Mouse (Mus musculus) olfactory bulb, adult 2 months (tissue): ENCODE data around the gene Ptgr1.

ENCODE experiments used
- CTCF ChIP-seq: fragments of 200-500 bp; IDR thresholded peaks from 2 replicates; pipeline ENCODE4 v1.5.1; 2012; ENCODE audit warnings: low read depth, mild to moderate bottlenecking, low read length, moderate library complexity; ENCODE audit not compliant: insufficient read depth
- POLR2A ChIP-seq: fragments of 200-500 bp; IDR thresholded peaks from 2 replicates; pipeline ENCODE4 v1.6.1; 2012; ENCODE audit warnings: mild to moderate bottlenecking, low read depth, low read length, moderate library complexity; ENCODE audit not compliant: insufficient read depth

- TF ChIP-seq POLR2A (no peak), CTCF (no peak)
Measured at GRCm38 (mm10) chr4:58963271-58963670, 23.6 kb downstream of the Ptgr1 start.
